Mouse (Mus musculus): ENCODE measurements at regions not wholly inside any gene's neighbourhood (a gene's known extent, or its start where the extent isn't known, plus 50 kb on each side); places are given as distances from the start of the nearest gene placed in this dataset.

DNA sequence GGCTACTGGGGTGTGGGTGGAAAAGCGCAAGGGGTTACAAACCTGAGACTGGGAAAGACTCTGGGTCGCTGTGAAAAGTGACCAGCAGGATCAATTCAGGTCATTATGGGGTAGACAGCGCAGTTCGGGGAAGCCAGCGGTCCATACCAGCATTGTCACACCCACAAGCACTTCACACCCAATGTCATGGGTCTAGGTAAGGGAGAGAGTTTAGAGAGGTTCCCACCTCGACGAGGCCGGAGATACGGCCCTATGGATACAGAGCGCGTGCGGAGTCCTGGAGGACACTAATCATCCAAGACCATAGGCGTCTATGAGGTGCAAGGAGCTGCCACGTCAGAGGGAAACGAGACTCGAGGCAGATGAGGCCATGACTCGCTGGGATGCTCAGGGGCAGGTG lies 55.4 kb upstream of the Flt1 start:
- TF ChIP-seq E2F4 (IDR thresholded peaks at IDR 0.05; ENCODE audit: insufficient read depth) (no peak), POLR2AphosphoS2 (IDR thresholded peaks at IDR 0.05; ENCODE audit: insufficient read length, low read depth) (no peak), USF1 (IDR thresholded peaks at IDR 0.05; ENCODE audit: low read depth) (no peak)
- no peaks in the 10 kb centered on the region for H3K27me3 ChIP-seq (ENCODE audit: control insufficient read depth, insufficient read depth, insufficient read length)
- H3K79me2 ChIP-seq (ENCODE audit: control insufficient read depth, insufficient read depth) = no peaks in the 10 kb centered on the region
- no peaks in the 10 kb centered on the region for H3K36me3 ChIP-seq (ENCODE audit: control insufficient read depth, insufficient read depth)
- no peak overlapping the region for H3ac ChIP-seq (ENCODE audit: control insufficient read depth, insufficient read length)
- H3K4me3 ChIP-seq = no peak overlapping the region
- no peak overlapping the region for H3K4me2 ChIP-seq (ENCODE audit: low read depth)

GRCm38 (mm10) chr5:147778557-147778956 lies 52.7 kb upstream of the Flt1 start:
- H3K27me3 ChIP-seq (ENCODE audit: control insufficient read depth, insufficient read depth, insufficient read length) = no peaks in the 10 kb centered on the region
- H3ac ChIP-seq (ENCODE audit: control insufficient read depth, insufficient read length) = no peak overlapping the region
- TF ChIP-seq MYOD1 (IDR thresholded peaks at IDR 0.05; ENCODE audit: control insufficient read depth in 1 of 3, insufficient read length in 2 of 3, low read depth in 2 of 3) (no peak), CEBPB (IDR thresholded peaks at IDR 0.05; ENCODE audit: insufficient read depth, poor library complexity, severe bottlenecking) (no peak), POLR2A (IDR thresholded peaks at IDR 0.05; ENCODE audit: insufficient read length, low read depth) (no peak), E2F4 (IDR thresholded peaks at IDR 0.05; ENCODE audit: insufficient read depth) (no peak), POLR2AphosphoS2 (IDR thresholded peaks at IDR 0.05; ENCODE audit: insufficient read length, low read depth) (no peak), USF1 (IDR thresholded peaks at IDR 0.05; ENCODE audit: low read depth) (no peak), REST (IDR thresholded peaks at IDR 0.05; ENCODE audit: insufficient read depth, insufficient read length) (no peak), TCF3 (IDR thresholded peaks at IDR 0.05; ENCODE audit: insufficient read length, low read depth) (no peak), TCF12 (IDR thresholded peaks at IDR 0.05; ENCODE audit: insufficient read depth, poor library complexity, severe bottlenecking) (no peak), MYOG (IDR thresholded peaks at IDR 0.05; ENCODE audit: control insufficient read depth in 1 of 3, insufficient read depth in 1 of 3, insufficient read length in 2 of 3, low read depth in 2 of 3) (no peak), SRF (IDR thresholded peaks at IDR 0.05; ENCODE audit: control insufficient read depth, insufficient read length, low read depth) (no peak), MAX (IDR thresholded peaks at IDR 0.05; ENCODE audit: low read depth) (no peak)
- H3K79me2 ChIP-seq (ENCODE audit: control insufficient read depth, insufficient read depth) = no peaks in the 10 kb centered on the region
- no peaks in the 10 kb centered on the region for H3K36me3 ChIP-seq (ENCODE audit: control insufficient read depth, insufficient read depth)
- H3K4me2 ChIP-seq (ENCODE audit: low read depth) = peak overlapping the region; percentile 59
- no peak overlapping the region for H3K4me3 ChIP-seq

Measured in myocyte (in vitro differentiated cells).